Mouse (Mus musculus): ENCODE measurements around the gene Rnf166.

Rnf166 gene

GRCm38 (mm10) chr8:122475580-122476320, at the start of gene Rnf166, which contains the start of gene Ctu2:
Gene Rnf166, minus strand, starts transcription at chr8:122476064.
Gene Ctu2, plus strand, starts transcription at chr8:122476143.
- DNase-seq (ENCODE audit: low spot score) = peak; percentile 92

- DNase-seq (ENCODE audit: low spot score) = no peak
These were observed 49.1 kb upstream of the Rnf166 start for GRCm38 (mm10) chr8:122525004-122525403.

- no peak for DNase-seq (ENCODE audit: low spot score)
These were observed 48.6 kb upstream of the Rnf166 start for GRCm38 (mm10) chr8:122524506-122524905.

GRCm38 (mm10) chr8:122523652-122524360, 47.9 kb upstream of the Rnf166 start:
- DNase-seq (ENCODE audit: low spot score) = peak; percentile 26

GRCm38 (mm10) chr8:122522796-122523651, 47.2 kb upstream of the Rnf166 start:
- DNase-seq (ENCODE audit: low spot score) = peak; percentile 30

GRCm38 (mm10) chr8:122520611-122521010, 44.7 kb upstream of the Rnf166 start:
- no peak for DNase-seq (ENCODE audit: low spot score)

GRCm38 (mm10) chr8:122517541-122518190, 41.8 kb upstream of the Rnf166 start:
- peak; percentile 72 for DNase-seq (ENCODE audit: low spot score)

- no peak for DNase-seq (ENCODE audit: low spot score)
These were observed 39.8 kb upstream of the Rnf166 start for GRCm38 (mm10) chr8:122515699-122516098.

- DNase-seq (ENCODE audit: low spot score) = no peak
These were observed 36.5 kb upstream of the Rnf166 start for GRCm38 (mm10) chr8:122512392-122512791.

GRCm38 (mm10) chr8:122511552-122511951, 35.7 kb upstream of the Rnf166 start:
- no peak for DNase-seq (ENCODE audit: low spot score)

- DNase-seq (ENCODE audit: low spot score) = peak; percentile 93
These were observed 25.0 kb upstream of the Rnf166 start for GRCm38 (mm10) chr8:122500856-122501255.

GRCm38 (mm10) chr8:122497912-122498311, 22.0 kb upstream of the Rnf166 start:
- DNase-seq (ENCODE audit: low spot score) = peak; percentile 12

GRCm38 (mm10) chr8:122497016-122497734, 21.3 kb upstream of the Rnf166 start:
- DNase-seq (ENCODE audit: low spot score) = no peak

- DNase-seq (ENCODE audit: low spot score) = no peak
These were observed 12.5 kb upstream of the Rnf166 start for GRCm38 (mm10) chr8:122488387-122488786.

GRCm38 (mm10) chr8:122484831-122485230, 9.0 kb upstream of the Rnf166 start:
- DNase-seq (ENCODE audit: low spot score) = no peak

GRCm38 (mm10) chr8:122483877-122484276, 8.0 kb upstream of the Rnf166 start:
- no peak for DNase-seq (ENCODE audit: low spot score)

- no peak for DNase-seq (ENCODE audit: low spot score)
These were observed 6.6 kb upstream of the Rnf166 start for GRCm38 (mm10) chr8:122482448-122482847.

GRCm38 (mm10) chr8:122474951-122475560, 808 bp downstream of the Rnf166 start:
- DNase-seq (ENCODE audit: low spot score) = peak; percentile 17

- DNase-seq (ENCODE audit: low spot score) = no peak
These were observed 1.9 kb downstream of the Rnf166 start for GRCm38 (mm10) chr8:122473911-122474421.

- DNase-seq (ENCODE audit: low spot score) = no peak
These were observed 5.2 kb downstream of the Rnf166 start for GRCm38 (mm10) chr8:122470691-122471090.

All from embryo, embryonic 10.5 days (tissue).